Mouse (Mus musculus) C2C12 (cell line): Measurements from ENCODE around the gene Prkar2b.

Source experiments
- CEBPB ChIP-seq: IDR thresholded peaks from one replicate; pipeline ENCODE4 v1.6.1; 2011; ENCODE audit warnings: low read depth, mild to moderate bottlenecking, control low read depth, moderate library complexity
- CTCF ChIP-seq: IDR thresholded peaks from one replicate; pipeline ENCODE4 v1.5.1; 2011; ENCODE audit not compliant: control insufficient read depth, insufficient read depth, insufficient read length
- MAX ChIP-seq: IDR thresholded peaks from one replicate; pipeline ENCODE4 v1.6.1; 2011; ENCODE audit warnings: mild to moderate bottlenecking, control low read depth
- MYOD1 ChIP-seq: IDR thresholded peaks from one replicate; pipeline ENCODE4 v1.6.1; 2011; ENCODE audit warnings: low read depth; ENCODE audit not compliant: control insufficient read depth, insufficient read length
- MYOG ChIP-seq: IDR thresholded peaks from one replicate; pipeline ENCODE4 v1.6.1; 2011; ENCODE audit not compliant: control insufficient read depth, insufficient read length; ENCODE audit errors: extremely low read depth
- USF1 ChIP-seq: IDR thresholded peaks from one replicate; pipeline ENCODE4 v1.6.1; 2011; ENCODE audit warnings: low read depth, mild to moderate bottlenecking, control low read depth, moderate library complexity

DNA sequence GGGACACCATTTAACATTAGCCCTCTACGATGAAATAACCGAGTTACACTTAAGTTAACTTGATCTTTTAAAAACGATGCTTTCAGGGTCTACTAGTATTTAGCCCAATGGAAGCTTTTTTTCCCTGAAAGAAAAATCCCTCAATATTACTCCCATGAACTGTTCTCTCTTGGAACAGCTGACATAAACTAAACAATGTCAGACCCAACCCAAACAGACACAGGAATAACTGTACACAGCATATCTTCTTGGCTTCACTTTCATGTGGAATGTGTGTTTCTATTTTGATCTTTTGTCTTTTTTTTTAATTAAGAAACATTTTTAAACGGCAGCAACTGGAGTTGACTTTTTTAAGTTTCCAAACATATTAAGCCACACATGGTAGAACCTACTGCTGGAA, 8.2 kb downstream of the Prkar2b start:
- TF ChIP-seq CTCF (no peak), MAX (no peak), MYOG (no peak), CEBPB (no peak), MYOD1 (no peak), USF1 (no peak)
